Mouse (Mus musculus) heart, postnatal 0 days (tissue): ENCODE measurements around the gene Tmem263. TPM values are rescaled to one million over a fixed set of nuclear protein-coding genes. Genes with fewer than 3 reads are reported as not detected.

Source experiments
- ATAC-seq: fragments of 200-750 bp; cut with Nextera tagmentation; 2 replicates; pipeline ENCODE4 v1.8.0; 2017; ENCODE audit warnings: low read depth, moderate number of reproducible peaks, moderate library complexity; ENCODE audit not compliant: insufficient read depth
- DNase-seq: peaks from one replicate; pipeline ENCODE4 v3.0.0-alpha.2; 2016; ENCODE audit warnings: low spot score
- H3K27ac ChIP-seq: fragments of 300-500 bp; sonication (generic); 2 replicates; pipeline ENCODE4 v1.5.1; 2014; ENCODE audit warnings: low read depth, mild to moderate bottlenecking
- H3K27me3 ChIP-seq: fragments of 300-500 bp; sonication (generic); 2 replicates; pipeline ENCODE4 v1.6.1; 2014; ENCODE audit warnings: low read length, mixed read lengths; ENCODE audit not compliant: control insufficient read depth, insufficient read depth
- H3K36me3 ChIP-seq: fragments of 300-500 bp; sonication (generic); replicated peaks from 2 replicates; pipeline ENCODE4 v1.6.1; 2014; ENCODE audit warnings: low read length, mixed read lengths; ENCODE audit not compliant: control insufficient read depth, insufficient read depth
- H3K4me1 ChIP-seq: fragments of 300-500 bp; sonication (generic); 2 replicates; pipeline ENCODE4 v1.6.1; 2014; ENCODE audit warnings: antibody characterized with exemption; ENCODE audit not compliant: control insufficient read depth, insufficient read depth
- H3K4me2 ChIP-seq: fragments of 300-500 bp; sonication (generic); 2 replicates; pipeline ENCODE4 v1.6.1; 2014; ENCODE audit warnings: low read depth, mild to moderate bottlenecking, low read length, moderate library complexity
- H3K4me3 ChIP-seq: fragments of 300-500 bp; sonication (generic); 2 replicates; pipeline ENCODE4 v1.5.1; 2014; ENCODE audit warnings: low read depth, low read length
- H3K9ac ChIP-seq: fragments of 300-500 bp; sonication (generic); replicated peaks from 2 replicates; pipeline ENCODE4 v1.6.1; 2014; ENCODE audit warnings: low read depth, low read length, mixed read lengths
- H3K9me3 ChIP-seq: fragments of 300-500 bp; sonication (generic); replicated peaks from 2 replicates; pipeline ENCODE4 v1.6.1; 2016; ENCODE audit warnings: low read length; ENCODE audit not compliant: control insufficient read depth
- CTCF ChIP-seq: IDR thresholded peaks from 2 replicates; pipeline ENCODE4 v1.5.1; 2016; ENCODE audit warnings: antibody characterized with exemption, control low read depth, low read depth
- EP300 ChIP-seq: IDR thresholded peaks from 2 replicates; pipeline ENCODE4 v1.6.1; 2016; ENCODE audit warnings: antibody characterized with exemption, low read depth
- WGBS: fragments of 180-500 bp; shearing (Covaris S2); extraction: QIAGEN DNeasy Blood & Tissue Kit; methylation state at CpG from one replicate; pipeline ENCODE4 v1.1.7; 2014; 5-methylcytosine and 5-hydroxymethylcytosine counted together
- polyA plus RNA-seq: library from polyadenylated mRNA; unstranded; fragments of >200 nt; fragmentation: Nextera tagmentation; extraction: Ambion mirVana; gene quantifications from 2 replicates; pipeline ENCODE4 v1.2.1, GENCODE M21; 2015
- total RNA-seq: library from RNA; depleted of rRNA; stranded (reverse); fragments of >200 nt; gene quantifications from 2 replicates; pipeline ENCODE4 v1.2.3, GENCODE M21; 2014; ENCODE audit warnings: low replicate concordance; rRNA removed

The Tmem263 gene
- total RNA-seq (15.2 and 21.6 TPM in 2 replicates), polyA plus RNA-seq (32.9 and 34.2 TPM in 2 replicates)

GRCm38 (mm10) chr10:85102247-85103084 is at the start of gene Tmem263, which contains the start of gene Fhl4:
Gene Tmem263, plus strand, starts transcription at chr10:85102627.
Gene Fhl4, minus strand, starts transcription at chr10:85102495.
- WGBS, result under 1% methylated on average over 68 of the region's 96 CpGs
- ATAC-seq, result peak; percentile 98
- Histone ChIP-seq H3K9me3 (no peaks in the 10 kb centered on the region), H3K4me3 (peak within 1 kb of the TSS; percentile 98), H3K9ac (peak within 1 kb of the TSS; percentile 80), H3K4me2 (peak within 1 kb of the TSS; percentile 93), H3K36me3 (no peaks in the 10 kb centered on the region), H3K27ac (peak within 1 kb of the TSS; percentile 92), H3K27me3 (no peaks in the 10 kb centered on the region), H3K4me1 (peaks cover 9% of the 10 kb centered on the region)
- TF ChIP-seq CTCF, result no peak
- TF ChIP-seq EP300, result peak; percentile 59; the same call in 1 of the 2 replicates
- DNase-seq, result peak; percentile 86

GRCm38 (mm10) chr10:85054876-85055275 is 47.6 kb upstream of the Tmem263 start:
- H3K4me3 ChIP-seq, result no peak overlapping the region
- H3K27ac ChIP-seq, result no peak overlapping the region
- 72% methylated on average over 2 of the region's 2 CpGs for WGBS
- H3K36me3 ChIP-seq, result no peaks in the 10 kb centered on the region
- ATAC-seq, result no peak
- no peaks in the 10 kb centered on the region for H3K27me3 ChIP-seq
- H3K9me3 ChIP-seq, result 0 out of 2 replicates have a peak, but pooled peaks cover 4% of the 10 kb centered on the region
- DNase-seq, result no peak
- TF ChIP-seq CTCF, result no peak
- H3K4me2 ChIP-seq, result no peak overlapping the region
- no peak overlapping the region for H3K9ac ChIP-seq
- no peaks in the 10 kb centered on the region for H3K4me1 ChIP-seq

- no peak overlapping the region for H3K4me3 ChIP-seq
- no peak for TF ChIP-seq EP300
- TF ChIP-seq CTCF, result no peak
- H3K27ac ChIP-seq, result no peak overlapping the region
- H3K4me2 ChIP-seq, result no peak overlapping the region
- H3K4me1 ChIP-seq, result no peaks in the 10 kb centered on the region
- H3K27me3 ChIP-seq, result no peaks in the 10 kb centered on the region
- no peaks in the 10 kb centered on the region for H3K36me3 ChIP-seq
- no peak overlapping the region for H3K9ac ChIP-seq
- H3K9me3 ChIP-seq, result peaks cover 3% of the 10 kb centered on the region; the same call in 1 of the 2 replicates
- no peak for DNase-seq
- 48% methylated on average over 4 of the region's 4 CpGs for WGBS
- no peak for ATAC-seq
These were observed 30.7 kb upstream of the Tmem263 start for GRCm38 (mm10) chr10:85071605-85072152.

GRCm38 (mm10) chr10:85101841-85102240 is 586 bp upstream of the Tmem263 start:
- ATAC-seq, result 0 out of 2 replicates have a peak, but pooled peaks have one; percentile 4
- no peaks in the 10 kb centered on the region for H3K27me3 ChIP-seq
- H3K4me1 ChIP-seq, result peaks cover 9% of the 10 kb centered on the region
- H3K4me2 ChIP-seq, result peak overlapping the region; percentile 93
- peak overlapping the region; percentile 92 for H3K27ac ChIP-seq
- no peak for DNase-seq
- TF ChIP-seq CTCF, result no peak
- no peak for TF ChIP-seq EP300
- H3K9me3 ChIP-seq, result no peaks in the 10 kb centered on the region
- WGBS, result 0% methylated on average over 10 of the region's 10 CpGs
- H3K4me3 ChIP-seq, result peak overlapping the region; percentile 98
- peak overlapping the region; percentile 80 for H3K9ac ChIP-seq
- no peaks in the 10 kb centered on the region for H3K36me3 ChIP-seq

GRCm38 (mm10) chr10:85103085-85103885 is 858 bp downstream of the Tmem263 start:
- Histone ChIP-seq H3K27ac (peak overlapping the region; percentile 92), H3K9me3 (no peaks in the 10 kb centered on the region), H3K4me2 (peak overlapping the region; percentile 93), H3K36me3 (no peaks in the 10 kb centered on the region), H3K27me3 (no peaks in the 10 kb centered on the region), H3K4me1 (peaks cover 9% of the 10 kb centered on the region), H3K4me3 (peak overlapping the region; percentile 98), H3K9ac (peak overlapping the region; percentile 80)
- TF ChIP-seq CTCF (no peak), EP300 (no peak)
- DNase-seq (peak; percentile 49), ATAC-seq (peak; percentile 4; the same call in 1 of the 2 replicates)
- WGBS, result under 1% methylated on average over 34 of the region's 34 CpGs
